Mouse (Mus musculus): ENCODE data around the gene Camta2. TPM values are rescaled to one million over a fixed set of nuclear protein-coding genes. Genes with fewer than 3 reads are reported as not detected.

The Camta2 gene
- polyA plus RNA-seq, 2 experiments, result 2.1 to 2.7 TPM

DNA sequence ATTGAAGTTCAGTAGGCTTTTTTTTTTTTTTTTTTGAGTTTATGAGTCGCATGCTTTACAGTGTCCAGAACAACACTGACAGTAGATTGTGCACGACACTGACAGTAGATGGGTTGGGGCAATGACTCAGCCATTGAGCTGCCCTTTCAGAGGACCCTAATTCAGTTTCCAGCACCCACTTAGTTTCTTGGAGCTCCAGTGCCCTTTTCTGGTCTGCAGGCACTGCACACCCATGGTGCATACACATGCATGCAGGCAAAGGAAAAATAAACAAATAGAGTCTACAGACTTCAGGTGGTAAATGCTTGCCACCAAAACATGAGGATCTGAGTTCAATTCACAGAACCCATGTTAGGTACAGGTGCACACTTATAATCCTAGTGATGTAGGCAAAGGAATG is 38.7 kb upstream of the Camta2 start:
- 58% methylated on average over 2 of the region's 2 CpGs for WGBS (ENCODE audit: insufficient replicate concordance)
- DNase-seq (ENCODE audit: low read depth in 3 of 3, low spot score in 3 of 3), result no peak
- no peak overlapping the region for H3K27ac ChIP-seq
- no peaks in the 10 kb centered on the region for H3K9me3 ChIP-seq (ENCODE audit: control insufficient read depth, low read length)
- no peak overlapping the region for H3K4me3 ChIP-seq (ENCODE audit: insufficient read depth in 1 of 2, low read depth in 2 of 2, low read length in 2 of 2)
- H3K4me2 ChIP-seq (ENCODE audit: low read depth), result no peak overlapping the region
- TF ChIP-seq EP300 (IDR thresholded peaks at IDR 0.05; ENCODE audit: low read depth), result no peak
- TF ChIP-seq CTCF (IDR thresholded peaks at IDR 0.05; ENCODE audit: low read depth), result no peak
- no peak overlapping the region for H3K9ac ChIP-seq (replicated peaks)
- no peaks in the 10 kb centered on the region for H3K4me1 ChIP-seq (replicated peaks; ENCODE audit: control insufficient read depth in 2 of 2, insufficient read depth in 2 of 2, low read length in 1 of 2)
- ATAC-seq (ENCODE audit: insufficient read depth), result no peak
- H3K27me3 ChIP-seq (ENCODE audit: control insufficient read depth, insufficient read depth, low read length), result no peaks in the 10 kb centered on the region
- H3K36me3 ChIP-seq (replicated peaks; ENCODE audit: control insufficient read depth, insufficient read depth, low read depth), result no peaks in the 10 kb centered on the region

DNA sequence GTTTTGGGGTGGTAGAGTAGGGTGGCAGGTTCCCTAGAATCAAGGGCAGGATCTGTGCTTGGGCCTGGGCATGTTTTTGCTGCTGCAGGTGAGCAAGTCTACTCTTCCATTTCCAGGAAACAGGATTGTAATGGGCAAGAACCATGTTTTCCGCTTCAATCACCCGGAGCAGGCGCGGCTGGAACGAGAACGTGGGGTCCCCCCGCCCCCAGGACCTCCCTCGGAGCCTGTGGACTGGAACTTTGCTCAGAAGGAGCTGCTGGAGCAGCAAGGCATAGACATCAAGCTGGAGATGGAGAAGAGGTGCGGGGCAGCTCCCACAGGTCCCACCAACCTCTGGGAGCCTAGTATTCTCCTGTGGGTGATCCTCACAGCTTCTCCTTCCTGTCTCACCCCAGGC is 36.8 kb upstream of the Camta2 start:
- H3K27me3 ChIP-seq (ENCODE audit: control insufficient read depth, insufficient read depth, low read length), result no peaks in the 10 kb centered on the region
- H3K4me3 ChIP-seq (ENCODE audit: insufficient read depth in 1 of 2, low read depth in 2 of 2, low read length in 2 of 2), result no peak overlapping the region
- ATAC-seq (ENCODE audit: insufficient read depth) (no peak), DNase-seq (ENCODE audit: low read depth in 3 of 3, low spot score in 3 of 3) (no peak)
- TF ChIP-seq CTCF (IDR thresholded peaks at IDR 0.05; ENCODE audit: low read depth) (no peak), EP300 (IDR thresholded peaks at IDR 0.05; ENCODE audit: low read depth) (no peak)
- WGBS (ENCODE audit: insufficient replicate concordance), result 75% methylated on average over 9 of the region's 9 CpGs
- no peak overlapping the region for H3K9ac ChIP-seq (replicated peaks)
- no peak overlapping the region for H3K27ac ChIP-seq
- no peaks in the 10 kb centered on the region for H3K9me3 ChIP-seq (ENCODE audit: control insufficient read depth, low read length)
- H3K4me2 ChIP-seq (ENCODE audit: low read depth), result no peak overlapping the region
- H3K4me1 ChIP-seq (replicated peaks; ENCODE audit: control insufficient read depth in 2 of 2, insufficient read depth in 2 of 2, low read length in 1 of 2), result no peaks in the 10 kb centered on the region
- no peaks in the 10 kb centered on the region for H3K36me3 ChIP-seq (replicated peaks; ENCODE audit: control insufficient read depth, insufficient read depth, low read depth)

DNA sequence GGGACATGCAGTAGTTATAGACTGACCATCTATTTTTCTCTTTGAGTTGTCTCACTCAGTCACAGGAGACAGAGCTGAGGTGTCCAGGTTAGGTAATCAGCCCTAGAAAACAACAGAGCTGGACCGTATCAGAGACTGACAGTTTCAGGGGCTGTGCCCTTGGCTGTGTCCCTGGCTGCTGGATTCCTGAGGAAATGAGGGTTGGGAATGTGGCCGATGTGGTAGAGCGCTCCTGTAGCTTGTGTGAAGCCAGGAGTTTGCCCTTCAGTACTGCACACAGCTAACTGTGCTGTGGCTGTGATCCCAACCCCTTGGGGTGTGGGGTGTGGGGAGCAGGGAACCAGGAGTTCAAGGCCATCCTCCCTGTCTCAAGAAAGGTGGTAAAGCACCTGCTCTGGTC is 33.2 kb upstream of the Camta2 start:
- H3K4me1 ChIP-seq (replicated peaks; ENCODE audit: control insufficient read depth in 2 of 2, insufficient read depth in 2 of 2, low read length in 1 of 2), result no peaks in the 10 kb centered on the region
- H3K4me2 ChIP-seq (ENCODE audit: low read depth), result no peak overlapping the region
- 74% methylated on average over 3 of the region's 3 CpGs for WGBS (ENCODE audit: insufficient replicate concordance)
- H3K9me3 ChIP-seq (ENCODE audit: control insufficient read depth, low read length), result no peaks in the 10 kb centered on the region
- ATAC-seq (ENCODE audit: insufficient read depth), result no peak
- H3K27me3 ChIP-seq (ENCODE audit: control insufficient read depth, insufficient read depth, low read length), result no peaks in the 10 kb centered on the region
- DNase-seq (ENCODE audit: low read depth in 3 of 3, low spot score in 3 of 3), result no peak
- no peak overlapping the region for H3K9ac ChIP-seq (replicated peaks)
- TF ChIP-seq EP300 (IDR thresholded peaks at IDR 0.05; ENCODE audit: low read depth) (no peak), CTCF (IDR thresholded peaks at IDR 0.05; ENCODE audit: low read depth) (no peak)
- no peak overlapping the region for H3K27ac ChIP-seq
- no peak overlapping the region for H3K4me3 ChIP-seq (ENCODE audit: insufficient read depth in 1 of 2, low read depth in 2 of 2, low read length in 2 of 2)
- H3K36me3 ChIP-seq (replicated peaks; ENCODE audit: control insufficient read depth, insufficient read depth, low read depth), result no peaks in the 10 kb centered on the region

DNA sequence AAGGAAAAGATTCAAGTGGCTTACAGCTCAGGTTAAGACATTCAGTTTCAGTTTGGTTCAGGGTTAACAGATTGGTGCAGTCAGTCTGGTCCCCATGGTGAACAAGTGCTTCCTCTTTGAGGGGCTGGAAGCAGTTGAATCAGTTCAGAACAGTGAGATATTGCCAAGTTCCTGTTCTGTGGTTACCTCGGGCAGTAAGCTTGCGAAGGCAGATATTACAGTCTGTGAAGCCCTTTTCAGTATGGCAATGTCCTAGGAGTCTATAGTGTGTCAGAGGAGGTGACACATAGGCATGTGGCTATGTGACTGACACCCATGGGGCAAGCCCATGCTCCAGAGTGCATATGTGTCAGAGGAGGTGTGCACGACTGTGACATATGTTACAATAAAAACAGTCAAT is 32.7 kb upstream of the Camta2 start:
- Histone ChIP-seq H3K27me3 (ENCODE audit: control insufficient read depth, insufficient read depth, low read length) (no peaks in the 10 kb centered on the region), H3K4me2 (ENCODE audit: low read depth) (no peak overlapping the region), H3K4me3 (ENCODE audit: insufficient read depth in 1 of 2, low read depth in 2 of 2, low read length in 2 of 2) (no peak overlapping the region), H3K27ac (no peak overlapping the region), H3K36me3 (replicated peaks; ENCODE audit: control insufficient read depth, insufficient read depth, low read depth) (no peaks in the 10 kb centered on the region), H3K9me3 (ENCODE audit: control insufficient read depth, low read length) (no peaks in the 10 kb centered on the region), H3K4me1 (replicated peaks; ENCODE audit: control insufficient read depth in 2 of 2, insufficient read depth in 2 of 2, low read length in 1 of 2) (no peaks in the 10 kb centered on the region), H3K9ac (replicated peaks) (no peak overlapping the region)
- 31% methylated on average over 3 of the region's 3 CpGs for WGBS (ENCODE audit: insufficient replicate concordance)
- TF ChIP-seq EP300 (IDR thresholded peaks at IDR 0.05; ENCODE audit: low read depth) (no peak), CTCF (IDR thresholded peaks at IDR 0.05; ENCODE audit: low read depth) (no peak)
- DNase-seq (ENCODE audit: low read depth in 3 of 3, low spot score in 3 of 3) (peak in 1 of 3 experiments; percentile 44), ATAC-seq (ENCODE audit: insufficient read depth) (no peak)

DNA sequence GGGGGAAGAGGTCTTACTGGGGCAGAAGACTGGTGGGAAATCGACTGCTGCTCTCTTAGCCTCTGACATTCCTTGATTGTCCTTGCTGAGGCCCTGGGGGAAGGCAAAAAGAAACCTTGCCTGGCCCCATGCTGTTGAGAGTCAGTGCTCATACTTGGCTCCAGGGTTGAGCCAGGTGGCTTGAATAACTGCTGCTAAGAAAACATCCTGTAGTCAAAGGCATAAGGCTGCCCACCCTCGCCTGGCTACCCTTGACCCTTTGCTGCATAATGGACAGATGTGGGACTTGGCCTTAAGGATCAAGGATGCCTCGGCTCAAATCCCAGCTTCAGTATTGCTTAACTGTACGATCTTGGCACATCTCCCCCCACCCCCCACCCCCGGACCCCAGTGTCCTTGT is 30.6 kb upstream of the Camta2 start:
- no peaks in the 10 kb centered on the region for H3K4me1 ChIP-seq (replicated peaks; ENCODE audit: control insufficient read depth in 2 of 2, insufficient read depth in 2 of 2, low read length in 1 of 2)
- no peak overlapping the region for H3K9ac ChIP-seq (replicated peaks)
- ATAC-seq (ENCODE audit: insufficient read depth), result no peak
- WGBS (ENCODE audit: insufficient replicate concordance), result 53% methylated on average over 5 of the region's 5 CpGs
- H3K4me2 ChIP-seq (ENCODE audit: low read depth), result no peak overlapping the region
- H3K36me3 ChIP-seq (replicated peaks; ENCODE audit: control insufficient read depth, insufficient read depth, low read depth), result no peaks in the 10 kb centered on the region
- TF ChIP-seq CTCF (IDR thresholded peaks at IDR 0.05; ENCODE audit: low read depth), result no peak
- TF ChIP-seq EP300 (IDR thresholded peaks at IDR 0.05; ENCODE audit: low read depth), result no peak
- H3K4me3 ChIP-seq (ENCODE audit: insufficient read depth in 1 of 2, low read depth in 2 of 2, low read length in 2 of 2), result no peak overlapping the region
- no peak for DNase-seq (ENCODE audit: low read depth in 3 of 3, low spot score in 3 of 3)
- H3K9me3 ChIP-seq (ENCODE audit: control insufficient read depth, low read length), result no peaks in the 10 kb centered on the region
- no peaks in the 10 kb centered on the region for H3K27me3 ChIP-seq (ENCODE audit: control insufficient read depth, insufficient read depth, low read length)
- H3K27ac ChIP-seq, result no peak overlapping the region
